Mouse (Mus musculus) limb, embryonic 14.5 days (tissue): ENCODE measurements at regions not wholly inside any gene's neighbourhood (a gene's known extent, or its start where the extent isn't known, plus 50 kb on each side); places are given as distances from the start of the nearest gene placed in this dataset.

Source experiments
- ATAC-seq: fragments of 200-750 bp; cut with Nextera tagmentation; 2 replicates; pipeline ENCODE4 v1.8.0; 2017; ENCODE audit warnings: low read depth, moderate number of reproducible peaks, moderate TSS enrichment; ENCODE audit not compliant: low FRiP score
- DNase-seq: peaks from one replicate; pipeline ENCODE4 v3.0.0-alpha.2; 2015; ENCODE audit warnings: low spot score
- H3K27ac ChIP-seq: fragments of 300-500 bp; sonication (generic); replicated peaks from 2 replicates; pipeline ENCODE4 v1.5.1; 2014; ENCODE audit warnings: low read depth, mild to moderate bottlenecking, low read length, moderate library complexity, mixed read lengths
- H3K27me3 ChIP-seq: fragments of 300-500 bp; sonication (generic); 2 replicates; pipeline ENCODE4 v1.6.1; 2014; ENCODE audit warnings: low read length, mixed read lengths; ENCODE audit not compliant: control insufficient read depth, insufficient read depth
- H3K36me3 ChIP-seq: fragments of 300-500 bp; sonication (generic); 2 replicates; pipeline ENCODE4 v1.6.1; 2014; ENCODE audit warnings: mild to moderate bottlenecking, low read length, moderate library complexity, mixed read lengths; ENCODE audit not compliant: control insufficient read depth, insufficient read depth
- H3K4me1 ChIP-seq: fragments of 300-500 bp; sonication (generic); 2 replicates; pipeline ENCODE4 v1.6.1; 2014; ENCODE audit warnings: antibody characterized with exemption, low read length, mixed read lengths; ENCODE audit not compliant: control insufficient read depth, insufficient read depth
- H3K4me2 ChIP-seq: fragments of 300-500 bp; sonication (generic); replicated peaks from 2 replicates; pipeline ENCODE4 v1.6.1; 2014; ENCODE audit warnings: low read depth, mild to moderate bottlenecking, low read length, moderate library complexity; ENCODE audit not compliant: severe bottlenecking
- H3K4me3 ChIP-seq: fragments of 300-500 bp; sonication (generic); replicated peaks from 2 replicates; pipeline ENCODE4 v1.5.1; 2014; ENCODE audit warnings: low read length
- H3K9ac ChIP-seq: fragments of 300-500 bp; sonication (generic); 2 replicates; pipeline ENCODE4 v1.6.1; 2014; ENCODE audit warnings: mild to moderate bottlenecking, low read depth, low read length, moderate library complexity; ENCODE audit not compliant: severe bottlenecking
- H3K9me3 ChIP-seq: fragments of 300-500 bp; sonication (generic); 2 replicates; pipeline ENCODE4 v1.6.1; 2016; ENCODE audit warnings: low read length; ENCODE audit not compliant: control insufficient read depth
- POLR2A ChIP-seq: fragments of 200-500 bp; IDR thresholded peaks from 2 replicates; pipeline ENCODE4 v1.8.0; 2012; ENCODE audit warnings: inconsistent platforms, mild to moderate bottlenecking, moderate library complexity, borderline replicate concordance; ENCODE audit not compliant: insufficient read depth, insufficient read length; ENCODE audit errors: extremely low read depth
- WGBS: fragments of 180-500 bp; shearing (Covaris S2); extraction: QIAGEN DNeasy Blood & Tissue Kit; methylation state at CpG from one replicate; pipeline ENCODE4 v1.1.7; 2014; 5-methylcytosine and 5-hydroxymethylcytosine counted together

DNA sequence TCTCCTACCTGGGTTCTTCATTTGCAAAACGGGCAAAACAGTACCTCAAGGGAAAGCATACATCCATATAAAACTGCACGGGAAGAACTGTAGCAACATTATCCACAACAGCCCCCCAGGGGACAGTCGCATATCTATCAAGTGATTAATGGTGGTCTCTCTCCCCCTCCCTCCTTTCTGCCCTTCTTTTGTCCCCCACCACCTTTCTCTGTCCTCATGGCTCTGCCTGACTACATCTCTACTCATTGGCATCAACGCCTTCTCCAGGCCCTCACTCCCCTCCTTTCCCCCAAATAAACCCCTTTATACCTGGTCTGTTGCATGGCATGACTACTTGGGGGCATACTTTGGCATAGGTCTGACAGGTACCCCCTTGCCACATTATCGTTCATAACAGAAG lies 166.1 kb upstream of the Kbtbd8 start:
- Histone ChIP-seq H3K4me1 (0 out of 2 replicates have a peak, but pooled peaks cover 10% of the 10 kb centered on the region), H3K4me2 (no peak overlapping the region), H3K9ac (no peak overlapping the region), H3K9me3 (0 out of 2 replicates have a peak, but pooled peaks cover 4% of the 10 kb centered on the region), H3K36me3 (no peaks in the 10 kb centered on the region), H3K4me3 (no peak overlapping the region), H3K27ac (no peak overlapping the region), H3K27me3 (no peaks in the 10 kb centered on the region)
- no peak for TF ChIP-seq POLR2A
- DNase-seq (no peak), ATAC-seq (no peak)
- 73% methylated on average over 5 of the region's 5 CpGs for WGBS

- Histone ChIP-seq H3K36me3 (no peaks in the 10 kb centered on the region), H3K4me3 (no peak overlapping the region), H3K9ac (no peak overlapping the region), H3K27me3 (no peaks in the 10 kb centered on the region), H3K4me2 (no peak overlapping the region), H3K9me3 (0 out of 2 replicates have a peak, but pooled peaks cover 4% of the 10 kb centered on the region), H3K27ac (no peak overlapping the region), H3K4me1 (0 out of 2 replicates have a peak, but pooled peaks cover 10% of the 10 kb centered on the region)
- ATAC-seq (no peak), DNase-seq (no peak)
- WGBS: 25% methylated on average over 1 of the region's 2 CpGs
- no peak for TF ChIP-seq POLR2A
These were observed 166.7 kb upstream of the Kbtbd8 start for GRCm38 (mm10) chr6:94950319-94950718.

- Histone ChIP-seq H3K27me3 (no peaks in the 10 kb centered on the region), H3K4me1 (peaks cover 16% of the 10 kb centered on the region), H3K4me3 (no peak overlapping the region), H3K9me3 (no peaks in the 10 kb centered on the region), H3K9ac (no peak overlapping the region), H3K27ac (peak overlapping the region; percentile 19; the same call in 1 of the 2 replicates), H3K36me3 (no peaks in the 10 kb centered on the region), H3K4me2 (no peak overlapping the region)
- ATAC-seq (peak; percentile 12; the same call in 1 of the 2 replicates), DNase-seq (peak; percentile 33)
- 55% methylated on average over 6 of the region's 6 CpGs for WGBS
- TF ChIP-seq POLR2A: no peak
These were observed 170.6 kb upstream of the Kbtbd8 start for GRCm38 (mm10) chr6:94946352-94946900.

GRCm38 (mm10) chr6:94945715-94946114 lies 171.3 kb upstream of the Kbtbd8 start:
- H3K9ac ChIP-seq: no peak overlapping the region
- 81% methylated on average over 5 of the region's 5 CpGs for WGBS
- ATAC-seq: no peak
- H3K9me3 ChIP-seq: no peaks in the 10 kb centered on the region
- no peaks in the 10 kb centered on the region for H3K36me3 ChIP-seq
- no peaks in the 10 kb centered on the region for H3K27me3 ChIP-seq
- TF ChIP-seq POLR2A: no peak
- DNase-seq: no peak
- H3K4me2 ChIP-seq: no peak overlapping the region
- no peak overlapping the region for H3K27ac ChIP-seq
- H3K4me1 ChIP-seq: peaks cover 16% of the 10 kb centered on the region
- H3K4me3 ChIP-seq: no peak overlapping the region

GRCm38 (mm10) chr6:94944196-94944595 lies 172.8 kb upstream of the Kbtbd8 start:
- DNase-seq (peak; percentile 55), ATAC-seq (no peak)
- Histone ChIP-seq H3K4me3 (no peak overlapping the region), H3K36me3 (no peaks in the 10 kb centered on the region), H3K9me3 (no peaks in the 10 kb centered on the region), H3K4me2 (no peak overlapping the region), H3K4me1 (peaks cover 14% of the 10 kb centered on the region), H3K27ac (no peak overlapping the region), H3K27me3 (no peaks in the 10 kb centered on the region), H3K9ac (no peak overlapping the region)
- 30% methylated on average over 4 of the region's 4 CpGs for WGBS
- no peak for TF ChIP-seq POLR2A
